Mouse (Mus musculus) midbrain, embryonic 12.5 days (tissue): Measurements from ENCODE around the gene Fam173b. TPM values are rescaled to one million over a fixed set of nuclear protein-coding genes. Genes with fewer than 3 reads are reported as not detected.

Experiments
- ATAC-seq: fragments of 200-750 bp; cut with Nextera tagmentation; 2 replicates; pipeline ENCODE4 v1.8.0; 2017; ENCODE audit warnings: low read depth, moderate TSS enrichment, moderate library complexity; ENCODE audit not compliant: low FRiP score
- H3K27ac ChIP-seq: fragments of 300-500 bp; sonication (generic); replicated peaks from 2 replicates; pipeline ENCODE4 v1.5.1; 2016; ENCODE audit warnings: mild to moderate bottlenecking
- H3K27me3 ChIP-seq: fragments of 300-500 bp; sonication (generic); 2 replicates; pipeline ENCODE4 v1.6.1; 2016; ENCODE audit warnings: mild to moderate bottlenecking
- H3K36me3 ChIP-seq: fragments of 300-500 bp; sonication (generic); 2 replicates; pipeline ENCODE4 v1.6.1; 2016
- H3K4me1 ChIP-seq: fragments of 300-500 bp; sonication (generic); 2 replicates; pipeline ENCODE4 v1.6.1; 2016
- H3K4me2 ChIP-seq: fragments of 300-500 bp; sonication (generic); replicated peaks from 2 replicates; pipeline ENCODE4 v1.6.1; 2016; ENCODE audit warnings: mild to moderate bottlenecking, moderate library complexity
- H3K4me3 ChIP-seq: fragments of 300-500 bp; sonication (generic); 2 replicates; pipeline ENCODE4 v1.5.1; 2016; ENCODE audit warnings: mild to moderate bottlenecking
- H3K9ac ChIP-seq: fragments of 300-500 bp; sonication (generic); replicated peaks from 2 replicates; pipeline ENCODE4 v1.6.1; 2016; ENCODE audit warnings: mild to moderate bottlenecking, moderate library complexity
- H3K9me3 ChIP-seq: fragments of 300-500 bp; sonication (generic); 2 replicates; pipeline ENCODE4 v1.6.1; 2016; ENCODE audit warnings: mild to moderate bottlenecking
- WGBS: fragments of 180-500 bp; shearing (Covaris S2); methylation state at CpG from one replicate; pipeline ENCODE4 v1.1.7; 2016; 5-methylcytosine and 5-hydroxymethylcytosine counted together
- polyA plus RNA-seq: library from polyadenylated mRNA; unstranded; fragments of >200 nt; fragmentation: Nextera tagmentation; extraction: Ambion mirVana; gene quantifications from 2 replicates; pipeline ENCODE4 v1.2.1, GENCODE M21; 2016

Gene Fam173b
- polyA plus RNA-seq, 1 experiment from 2014 or later, result 11.8 TPM

GRCm38 (mm10) chr15:31649691-31650090, 48.0 kb downstream of the Fam173b start:
- Histone ChIP-seq H3K9me3 (no peaks in the 10 kb centered on the region), H3K27ac (no peak overlapping the region), H3K4me2 (no peak overlapping the region), H3K27me3 (no peaks in the 10 kb centered on the region), H3K9ac (no peak overlapping the region), H3K4me1 (no peaks in the 10 kb centered on the region), H3K36me3 (no peaks in the 10 kb centered on the region), H3K4me3 (no peak overlapping the region)
- ATAC-seq, result no peak
- 89% methylated on average over 12 of the region's 12 CpGs for WGBS

- Histone ChIP-seq H3K4me2 (no peak overlapping the region), H3K27me3 (no peaks in the 10 kb centered on the region), H3K9me3 (no peaks in the 10 kb centered on the region), H3K4me3 (no peak overlapping the region), H3K9ac (no peak overlapping the region), H3K4me1 (no peaks in the 10 kb centered on the region), H3K27ac (no peak overlapping the region), H3K36me3 (no peaks in the 10 kb centered on the region)
- no peak for ATAC-seq
- WGBS, result 90% methylated on average over 7 of the region's 7 CpGs
Observed at GRCm38 (mm10) chr15:31650821-31651220, 49.2 kb downstream of the Fam173b start.

- no peak overlapping the region for H3K9ac ChIP-seq
- ATAC-seq, result no peak
- WGBS, result 89% methylated on average over 5 of the region's 5 CpGs
Observed at GRCm38 (mm10) chr15:31660133-31660795, 58.6 kb downstream of the Fam173b start.

GRCm38 (mm10) chr15:31660844-31661243, 59.2 kb downstream of the Fam173b start:
- Histone ChIP-seq H3K4me2 (no peak overlapping the region), H3K27me3 (no peaks in the 10 kb centered on the region), H3K27ac (no peak overlapping the region), H3K9me3 (no peaks in the 10 kb centered on the region), H3K36me3 (no peaks in the 10 kb centered on the region), H3K4me1 (no peaks in the 10 kb centered on the region), H3K9ac (no peak overlapping the region), H3K4me3 (no peak overlapping the region)
- 88% methylated on average over 9 of the region's 9 CpGs for WGBS
- ATAC-seq, result no peak

More at GRCm38 (mm10) chr15:31660133-31660795, 58.6 kb downstream of the Fam173b start:
- Histone ChIP-seq H3K4me3 (no peak overlapping the region), H3K4me2 (no peak overlapping the region), H3K9me3 (no peaks in the 10 kb centered on the region), H3K36me3 (no peaks in the 10 kb centered on the region), H3K27me3 (no peaks in the 10 kb centered on the region), H3K4me1 (no peaks in the 10 kb centered on the region), H3K27ac (no peak overlapping the region)

- no peak for ATAC-seq
- Histone ChIP-seq H3K36me3 (no peaks in the 10 kb centered on the region), H3K27me3 (no peaks in the 10 kb centered on the region), H3K9me3 (no peaks in the 10 kb centered on the region), H3K4me3 (no peak overlapping the region), H3K4me1 (no peaks in the 10 kb centered on the region), H3K27ac (no peak overlapping the region), H3K4me2 (no peak overlapping the region), H3K9ac (no peak overlapping the region)
- WGBS, result 70% methylated on average over 4 of the region's 4 CpGs
Observed at GRCm38 (mm10) chr15:31661802-31662201, 60.1 kb downstream of the Fam173b start.

- WGBS, result 87% methylated on average over 3 of the region's 3 CpGs
- H3K4me3 ChIP-seq, result no peak overlapping the region
- no peak overlapping the region for H3K27ac ChIP-seq
- no peak for ATAC-seq
- no peaks in the 10 kb centered on the region for H3K36me3 ChIP-seq
- no peaks in the 10 kb centered on the region for H3K4me1 ChIP-seq
- H3K9me3 ChIP-seq, result no peaks in the 10 kb centered on the region
- H3K27me3 ChIP-seq, result no peaks in the 10 kb centered on the region
- no peak overlapping the region for H3K4me2 ChIP-seq
- no peak overlapping the region for H3K9ac ChIP-seq
Observed at GRCm38 (mm10) chr15:31663074-31663473, 61.4 kb downstream of the Fam173b start.

Other genes with a start within 250 kb of the Fam173b start
- gene Ankrd33b, start 234.1 kb upstream of the Fam173b start, polyA plus RNA-seq, result 0.71 and 0.75 TPM in 2 replicates
- gene Ropn1l, start 148.1 kb upstream of the Fam173b start, polyA plus RNA-seq, result 1.9 and 2.0 TPM in 2 replicates
- 72.3 and 80.5 TPM in 2 replicates for gene March6, start 70.8 kb upstream of the Fam173b start, polyA plus RNA-seq
- 1.3 and 2.4 TPM in 2 replicates for gene Cmbl, start 36.5 kb upstream of the Fam173b start, polyA plus RNA-seq
- gene Cct5, start within 50 bp of the Fam173b start, polyA plus RNA-seq, result 592 and 610 TPM in 2 replicates